Mouse (Mus musculus): ENCODE data around the gene Coro7. TPM values are rescaled to one million over a fixed set of nuclear protein-coding genes. Genes with fewer than 3 reads are reported as not detected.

The Coro7 gene
- total RNA-seq, 4 experiments from 2014 or later = 23.1 to 41.9 (median 36.7) TPM

- DNase-seq = no peak
Observed at GRCm38 (mm10) chr16:4648416-4649023, 31.1 kb downstream of the Coro7 start.

GRCm38 (mm10) chr16:4647651-4648141 lies 31.9 kb downstream of the Coro7 start:
- DNase-seq = peak; percentile 79

- DNase-seq = no peak
Observed at GRCm38 (mm10) chr16:4646831-4647230, 32.7 kb downstream of the Coro7 start.

GRCm38 (mm10) chr16:4645867-4646266 lies 33.7 kb downstream of the Coro7 start:
- no peak for DNase-seq

GRCm38 (mm10) chr16:4643670-4644419 lies 35.7 kb downstream of the Coro7 start:
- DNase-seq = peak; percentile 73

- DNase-seq = no peak
Observed at GRCm38 (mm10) chr16:4642937-4643336, 36.6 kb downstream of the Coro7 start.

- DNase-seq = no peak
Observed at GRCm38 (mm10) chr16:4642190-4642589, 37.4 kb downstream of the Coro7 start.

- DNase-seq = no peak
Observed at GRCm38 (mm10) chr16:4641119-4641838, 38.3 kb downstream of the Coro7 start.

GRCm38 (mm10) chr16:4640267-4641005 lies 39.1 kb downstream of the Coro7 start:
- DNase-seq = no peak

GRCm38 (mm10) chr16:4639831-4640237 lies 39.7 kb downstream of the Coro7 start, which contains the start of the genes Vasn and Dnaja3:
Vasn (plus strand) TSS chr16:4639941.
Dnaja3 (plus strand) TSS chr16:4639989.
- DNase-seq = peak; percentile 87

GRCm38 (mm10) chr16:4638891-4639390 lies 40.6 kb downstream of the Coro7 start:
- no peak for DNase-seq

GRCm38 (mm10) chr16:4635760-4636159 lies 43.8 kb downstream of the Coro7 start:
- no peak for DNase-seq

GRCm38 (mm10) chr16:4634681-4635080 lies 44.9 kb downstream of the Coro7 start:
- no peak for DNase-seq

GRCm38 (mm10) chr16:4633661-4634060 lies 45.9 kb downstream of the Coro7 start:
- no peak for DNase-seq

GRCm38 (mm10) chr16:4632050-4632449 lies 47.5 kb downstream of the Coro7 start:
- no peak for DNase-seq

GRCm38 (mm10) chr16:4629950-4630349 lies 49.6 kb downstream of the Coro7 start:
- peak; percentile 62 for DNase-seq

GRCm38 (mm10) chr16:4628898-4629419 lies 50.6 kb downstream of the Coro7 start:
- no peak for DNase-seq

- DNase-seq = no peak
Observed at GRCm38 (mm10) chr16:4627105-4627504, 52.5 kb downstream of the Coro7 start.

- peak; percentile 90 for DNase-seq
Observed at GRCm38 (mm10) chr16:4624481-4625110, 55.0 kb downstream of the Coro7 start, which contains the start of gene Pam16. Pam16 (minus strand) TSS chr16:4624988.

GRCm38 (mm10) chr16:4624074-4624473 lies 55.5 kb downstream of the Coro7 start:
- no peak for DNase-seq

GRCm38 (mm10) chr16:4616829-4617228 lies 62.7 kb downstream of the Coro7 start:
- no peak for DNase-seq
